ENCODE assay signal across 23 mouse cellular contexts in the genomic region with DNA sequence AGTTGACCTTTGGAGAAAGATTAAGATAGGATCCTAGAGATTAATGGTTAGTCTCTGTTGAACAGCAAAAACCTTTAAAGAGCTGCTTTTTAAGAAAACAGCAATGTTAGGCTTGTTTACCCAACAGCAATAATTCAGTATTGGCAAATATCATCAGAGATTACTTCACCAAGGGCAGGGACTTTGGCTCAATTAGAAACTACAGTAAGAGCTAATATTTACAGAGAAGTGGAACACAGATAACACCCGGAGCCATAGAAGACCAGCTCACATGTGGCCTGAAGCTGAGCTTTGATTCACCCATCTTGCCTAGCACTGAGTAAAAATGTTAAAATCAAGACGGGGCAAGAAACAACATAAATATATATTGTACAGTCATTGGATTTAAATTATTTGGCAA.
DNase-seq lines count a peak whose midpoint lies in the region; ATAC-seq and TF ChIP-seq lines count a peak whose summit lies in the region.
"Had no signal": no experiment of that assay in that cellular context is flagged by ENCODE, and none has a peak within 500 bp of the region (broad histone marks: within the 10 kb centered on the region; RNA-seq: fewer than 3 reads in every experiment).

No protein-coding gene starts in this region.

- no peak for TF ChIP-seq POLR2A in liver, adult 2 months (IDR thresholded peaks at IDR 0.05; ENCODE audit: extremely low read depth, insufficient read depth, low read length)

- H3K27ac ChIP-seq in intestine, embryonic 14.5 days (ENCODE audit: low read depth), result no peak overlapping the region
- H3K27ac ChIP-seq in intestine, postnatal 0 days (ENCODE audit: low read depth, low read length), result no peak overlapping the region
- no peak overlapping the region for H3K27ac ChIP-seq in liver, adult 2 months (replicated peaks; ENCODE audit: insufficient read depth, low read depth, low read length)
- no peak overlapping the region for H3K27ac ChIP-seq in intestine, embryonic 15.5 days
- H3K27ac ChIP-seq in intestine, embryonic 16.5 days (ENCODE audit: low read length), result no peak overlapping the region

- H3K79me2 ChIP-seq in liver, adult 2 months (ENCODE audit: control insufficient read depth, insufficient read depth, low read length), result no peaks in the 10 kb centered on the region

- H3K9ac ChIP-seq in intestine, embryonic 14.5 days (ENCODE audit: low read length), result no peak overlapping the region
- no peak overlapping the region for H3K9ac ChIP-seq in intestine, postnatal 0 days (ENCODE audit: low read depth, low read length)
- H3K9ac ChIP-seq in liver, adult 2 months (ENCODE audit: low read depth, low read length), result no peak overlapping the region
- H3K9ac ChIP-seq in intestine, embryonic 15.5 days, result no peak overlapping the region
- H3K9ac ChIP-seq in intestine, embryonic 16.5 days (ENCODE audit: low read depth, low read length), result no peak overlapping the region

- H3K4me1 ChIP-seq in intestine, embryonic 14.5 days (replicated peaks; ENCODE audit: control insufficient read depth, insufficient read depth, low read length), result no peaks in the 10 kb centered on the region
- H3K4me1 ChIP-seq in intestine, postnatal 0 days (replicated peaks; ENCODE audit: control insufficient read depth, insufficient read depth, low read length), result no peaks in the 10 kb centered on the region
- no peaks in the 10 kb centered on the region for H3K4me1 ChIP-seq in liver, adult 2 months (ENCODE audit: control insufficient read depth, insufficient read depth, low read length)
- H3K4me1 ChIP-seq in intestine, embryonic 15.5 days (replicated peaks), result no peaks in the 10 kb centered on the region
- H3K4me1 ChIP-seq in intestine, embryonic 16.5 days (ENCODE audit: control insufficient read depth, insufficient read depth, low read length), result no peaks in the 10 kb centered on the region

- no peak for DNase-seq in intestine, embryonic 14.5 days (ENCODE audit: low spot score)
- peak; percentile 73 for DNase-seq in liver, adult 2 months (ENCODE audit: extremely low read depth, low read depth, low spot score)
- no peak for DNase-seq in liver
- DNase-seq in Muller cell, postnatal 12 days (ENCODE audit: inconsistent ontology term), result no peak
- DNase-seq in cerebellum, adult 11 months, result no peak
- DNase-seq: adrenal gland, adult 2 months; adrenal gland, adult 8-10 months; adrenal gland, postnatal 10 days; adrenal gland, postnatal 14 days; adrenal gland, postnatal 25 days; adrenal gland, postnatal 36 days; B cell, adult 2 months; cerebellum, adult 11-12 months; cerebellum, adult 18-20 months; cerebellum, adult 2 months had no signal

- no peak for TF ChIP-seq CTCF in intestine, postnatal 0 days (IDR thresholded peaks at IDR 0.05; ENCODE audit: low read depth)
- TF ChIP-seq CTCF in liver, adult 2 months (IDR thresholded peaks at IDR 0.05; ENCODE audit: low read depth, low read length), result no peak

- WGBS in intestine, embryonic 14.5 days, result 82% methylated on average over 2 of the region's 2 CpGs
- WGBS in intestine, postnatal 0 days, result 46% methylated on average over 2 of the region's 2 CpGs
- WGBS in liver, adult 2 months, result 39% methylated on average over 2 of the region's 2 CpGs
- WGBS in intestine, embryonic 15.5 days, result 70% methylated on average over 2 of the region's 2 CpGs
- WGBS in intestine, embryonic 16.5 days, result 60% methylated on average over 2 of the region's 2 CpGs

- H3K4me3 ChIP-seq in intestine, embryonic 14.5 days (ENCODE audit: low read depth, low read length), result no peak overlapping the region
- H3K4me3 ChIP-seq in intestine, postnatal 0 days (ENCODE audit: low read depth, low read length), result no peak overlapping the region
- no peak overlapping the region for H3K4me3 ChIP-seq in liver, adult 2 months (ENCODE audit: insufficient read depth, low read depth, low read length)
- no peak overlapping the region for H3K4me3 ChIP-seq in intestine, embryonic 15.5 days (replicated peaks)
- H3K4me3 ChIP-seq in intestine, embryonic 16.5 days (ENCODE audit: low read length), result no peak overlapping the region

- 0 out of 2 replicates have a peak, but pooled peaks have one; percentile 43 for ATAC-seq in intestine, embryonic 14.5 days (replicated peaks; ENCODE audit: low FRiP score, low TSS enrichment, low read depth)
- no peak for ATAC-seq in intestine, postnatal 0 days
- ATAC-seq in intestine, embryonic 15.5 days, result peak; percentile 82
- ATAC-seq in intestine, embryonic 16.5 days, result peak; percentile 67
- ATAC-seq: activated CD4-positive, CD25-positive, alpha-beta regulatory T cell, adult 4 months; CD4-positive, CD25-positive, alpha-beta regulatory T cell, adult 4 months; Patski had no signal

- no peaks in the 10 kb centered on the region for H3K36me3 ChIP-seq in intestine, embryonic 14.5 days (ENCODE audit: control insufficient read depth, insufficient read depth, low read length)
- no peaks in the 10 kb centered on the region for H3K36me3 ChIP-seq in intestine, postnatal 0 days (ENCODE audit: control insufficient read depth, insufficient read depth)
- no peaks in the 10 kb centered on the region for H3K36me3 ChIP-seq in liver, adult 2 months (ENCODE audit: control insufficient read depth, insufficient read depth, low read length)
- H3K36me3 ChIP-seq in intestine, embryonic 15.5 days, result no peaks in the 10 kb centered on the region
- no peaks in the 10 kb centered on the region for H3K36me3 ChIP-seq in intestine, embryonic 16.5 days (ENCODE audit: control insufficient read depth, insufficient read depth, low read length)
- H3K36me3 ChIP-seq: G1E had no signal

- H3K4me2 ChIP-seq in intestine, embryonic 14.5 days (ENCODE audit: low read length), result no peak overlapping the region
- no peak overlapping the region for H3K4me2 ChIP-seq in intestine, postnatal 0 days (replicated peaks; ENCODE audit: low read depth)
- H3K4me2 ChIP-seq in intestine, embryonic 15.5 days (replicated peaks), result no peak overlapping the region
- no peak overlapping the region for H3K4me2 ChIP-seq in intestine, embryonic 16.5 days (ENCODE audit: low read depth, low read length)

- H3K9me3 ChIP-seq in intestine, embryonic 14.5 days (ENCODE audit: control insufficient read depth, low read length), result no peaks in the 10 kb centered on the region
- H3K9me3 ChIP-seq in intestine, postnatal 0 days (ENCODE audit: control insufficient read depth), result no peaks in the 10 kb centered on the region
- H3K9me3 ChIP-seq in intestine, embryonic 15.5 days, result no peaks in the 10 kb centered on the region
- H3K9me3 ChIP-seq in intestine, embryonic 16.5 days (ENCODE audit: control insufficient read depth, low read length), result no peaks in the 10 kb centered on the region

- no peaks in the 10 kb centered on the region for H3K27me3 ChIP-seq in intestine, embryonic 14.5 days (replicated peaks; ENCODE audit: control insufficient read depth, insufficient read depth, low read length)
- H3K27me3 ChIP-seq in intestine, postnatal 0 days (replicated peaks; ENCODE audit: control insufficient read depth, insufficient read depth, low read length), result no peaks in the 10 kb centered on the region
- no peaks in the 10 kb centered on the region for H3K27me3 ChIP-seq in liver, adult 2 months (ENCODE audit: control insufficient read depth, insufficient read depth, low read length)
- H3K27me3 ChIP-seq in intestine, embryonic 15.5 days (replicated peaks), result no peaks in the 10 kb centered on the region
- no peaks in the 10 kb centered on the region for H3K27me3 ChIP-seq in intestine, embryonic 16.5 days (replicated peaks; ENCODE audit: control insufficient read depth, insufficient read depth, low read length)
- H3K27me3 ChIP-seq: CH12.LX, Patski had no signal
